Mouse (Mus musculus): ENCODE data around the gene 1700020A23Rik. TPM values are rescaled to one million over a fixed set of nuclear protein-coding genes. Genes with fewer than 3 reads are reported as not detected.

Gene 1700020A23Rik
- polyA plus RNA-seq, 1 experiment from 2014 or later: 0.68 TPM

Other genes with a start within 250 kb of the 1700020A23Rik start
- gene Snrpb, start 225.9 kb upstream of the 1700020A23Rik start, polyA plus RNA-seq (2015; fragmentation: Nextera tagmentation; extraction: Ambion mirVana): 373 and 377 TPM in 2 replicates
- gene Tmc2, start 210.1 kb upstream of the 1700020A23Rik start, polyA plus RNA-seq (2015; fragmentation: Nextera tagmentation; extraction: Ambion mirVana): not detected in 2 replicates
- gene Nop56, start 130.8 kb upstream of the 1700020A23Rik start, polyA plus RNA-seq (2015; fragmentation: Nextera tagmentation; extraction: Ambion mirVana): 230 and 253 TPM in 2 replicates
- 156 and 157 TPM in 2 replicates for gene Idh3b, start 120.7 kb upstream of the 1700020A23Rik start, polyA plus RNA-seq (2015; fragmentation: Nextera tagmentation; extraction: Ambion mirVana)
- 2.6 and 3.1 TPM in 2 replicates for gene Ebf4, start 110.1 kb upstream of the 1700020A23Rik start, polyA plus RNA-seq (2015; fragmentation: Nextera tagmentation; extraction: Ambion mirVana)
- gene Cpxm1, start 7.7 kb upstream of the 1700020A23Rik start, polyA plus RNA-seq (2015; fragmentation: Nextera tagmentation; extraction: Ambion mirVana): 29.0 and 32.6 TPM in 2 replicates
- gene Gm28372, start within 50 bp of the 1700020A23Rik start, polyA plus RNA-seq (2015; fragmentation: Nextera tagmentation; extraction: Ambion mirVana): 0.16 TPM in 1 of 2 replicates, not detected in the other
- 0.23 and 0.38 TPM in 2 replicates for gene Tmem239, start 1.2 kb downstream of the 1700020A23Rik start, polyA plus RNA-seq (2015; fragmentation: Nextera tagmentation; extraction: Ambion mirVana)
- gene Vps16, start 19.1 kb downstream of the 1700020A23Rik start, polyA plus RNA-seq (2015; fragmentation: Nextera tagmentation; extraction: Ambion mirVana): 99.9 and 113 TPM in 2 replicates
- gene Pced1a, start 19.4 kb downstream of the 1700020A23Rik start, polyA plus RNA-seq (2015; fragmentation: Nextera tagmentation; extraction: Ambion mirVana): 12.0 and 12.2 TPM in 2 replicates
- 123 and 126 TPM in 2 replicates for gene Ptpra, start 45.0 kb downstream of the 1700020A23Rik start, polyA plus RNA-seq (2015; fragmentation: Nextera tagmentation; extraction: Ambion mirVana)
- gene Mrps26, start 158.5 kb downstream of the 1700020A23Rik start, polyA plus RNA-seq (2015; fragmentation: Nextera tagmentation; extraction: Ambion mirVana): 83.9 and 88.8 TPM in 2 replicates
- not detected in 2 replicates for gene Oxt, start 170.9 kb downstream of the 1700020A23Rik start, polyA plus RNA-seq (2015; fragmentation: Nextera tagmentation; extraction: Ambion mirVana)
- not detected in 2 replicates for gene Avp, start 177.3 kb downstream of the 1700020A23Rik start, polyA plus RNA-seq (2015; fragmentation: Nextera tagmentation; extraction: Ambion mirVana)
- 11.7 and 12.9 TPM in 2 replicates for gene Fastkd5, start 224.8 kb downstream of the 1700020A23Rik start, polyA plus RNA-seq (2015; fragmentation: Nextera tagmentation; extraction: Ambion mirVana)
- 11.5 and 11.8 TPM in 2 replicates for gene Ubox5, start 224.8 kb downstream of the 1700020A23Rik start, polyA plus RNA-seq (2015; fragmentation: Nextera tagmentation; extraction: Ambion mirVana)
- 10.5 and 11.1 TPM in 2 replicates for gene Lzts3, start 237.5 kb downstream of the 1700020A23Rik start, polyA plus RNA-seq (2015; fragmentation: Nextera tagmentation; extraction: Ambion mirVana)

All from hindbrain, embryonic 13.5 days (tissue).